Comparison of ENCODE assay signal across 8 mouse cellular contexts in genomic region chr5:141243253-141243965, GRCm38 (mm10). TPM values are rescaled to one million over a fixed set of nuclear protein-coding genes. Genes with fewer than 3 reads are reported as not detected.
DNase-seq lines count a peak whose midpoint lies in the region; ATAC-seq and TF ChIP-seq lines count a peak whose summit lies in the region.

No protein-coding gene starts in this region.

- intact Hi-C loops in gastrocnemius, postnatal 14 days (cut with DNase I; ENCODE audit: low total_unique reads) = no loop called here
- intact Hi-C loops in left cerebral cortex, postnatal 36 days (cut with DNase I) = loop anchor here (5.0 kb wide), 1 partner anchor 1074 kb away; no protein-coding TSS in a partner anchor

- peak; percentile 8 for DNase-seq in gastrocnemius, postnatal 14 days
- DNase-seq in gastrocnemius, adult 18-20 months (ENCODE audit: low spot score) = no peak
- DNase-seq in ES-CJ7 (ENCODE audit: low read depth, low spot score) = peak; percentile 20
- DNase-seq in left cerebral cortex, postnatal 36 days (ENCODE audit: low spot score in 2 of 2) = no peak
- DNase-seq in thymus, postnatal 10 days (ENCODE audit: low spot score in 2 of 2) = no peak

- H3K9me3 ChIP-seq in intestine, embryonic 15.5 days = no peaks in the 10 kb centered on the region
- no peaks in the 10 kb centered on the region for H3K9me3 ChIP-seq in midbrain, embryonic 12.5 days

- no peak overlapping the region for H3K27ac ChIP-seq in embryonic fibroblast, embryonic 13.5 days (ENCODE audit: insufficient read depth, low read length)
- no peak overlapping the region for H3K27ac ChIP-seq in intestine, embryonic 15.5 days
- H3K27ac ChIP-seq in midbrain, embryonic 12.5 days (replicated peaks) = no peak overlapping the region

- peaks cover 25% of the 10 kb centered on the region for H3K27me3 ChIP-seq in intestine, embryonic 15.5 days (replicated peaks)
- H3K27me3 ChIP-seq in midbrain, embryonic 12.5 days = peaks cover 65% of the 10 kb centered on the region

- H3K4me3 ChIP-seq in embryonic fibroblast, embryonic 13.5 days (ENCODE audit: insufficient read depth, low read length) = peak overlapping the region; percentile 58
- peak overlapping the region; percentile 65 for H3K4me3 ChIP-seq in intestine, embryonic 15.5 days (replicated peaks)
- H3K4me3 ChIP-seq in midbrain, embryonic 12.5 days = peak overlapping the region; percentile 76

- no peak for TF ChIP-seq POLR2A in embryonic fibroblast, embryonic 13.5 days (IDR thresholded peaks at IDR 0.05; ENCODE audit: low read depth, low read length)

- H3K4me1 ChIP-seq in embryonic fibroblast, embryonic 13.5 days (ENCODE audit: control insufficient read depth, insufficient read depth, low read length) = peaks cover 8% of the 10 kb centered on the region; the same call in 1 of the 2 replicates
- peaks cover 25% of the 10 kb centered on the region for H3K4me1 ChIP-seq in intestine, embryonic 15.5 days (replicated peaks)
- peaks cover 34% of the 10 kb centered on the region for H3K4me1 ChIP-seq in midbrain, embryonic 12.5 days

- TF ChIP-seq CTCF in embryonic fibroblast, embryonic 13.5 days (IDR thresholded peaks at IDR 0.05; ENCODE audit: borderline replicate concordance, insufficient read depth, low read length) = no peak

- 2% methylated on average over 33 of the region's 33 CpGs for WGBS in intestine, embryonic 15.5 days
- 4% methylated on average over 33 of the region's 33 CpGs for WGBS in midbrain, embryonic 12.5 days

- H3K4me2 ChIP-seq in intestine, embryonic 15.5 days (replicated peaks) = peak overlapping the region; percentile 80
- H3K4me2 ChIP-seq in midbrain, embryonic 12.5 days (replicated peaks) = peak overlapping the region; percentile 98

- ATAC-seq in intestine, embryonic 15.5 days = no peak
- no peak for ATAC-seq in midbrain, embryonic 12.5 days (ENCODE audit: low FRiP score, low read depth)

- no peaks in the 10 kb centered on the region for H3K36me3 ChIP-seq in intestine, embryonic 15.5 days
- no peaks in the 10 kb centered on the region for H3K36me3 ChIP-seq in midbrain, embryonic 12.5 days

- H3K9ac ChIP-seq in intestine, embryonic 15.5 days = peak overlapping the region; percentile 24
- no peak overlapping the region for H3K9ac ChIP-seq in midbrain, embryonic 12.5 days (replicated peaks)

RNA-seq across cellular contexts. Expression of gene Sdk1, which starts 2.1 kb away (rescaled TPM):
- total RNA-seq in gastrocnemius, postnatal 14 days (2021) = 1 to 10 TPM; 2.7 to 3.8 TPM
- 1 to 10 TPM in 1 of 2 experiments, under 1 TPM in 1; 0.89 to 1.2 TPM for total RNA-seq in gastrocnemius, adult 18-20 months (2021)
- polyA plus RNA-seq in embryonic fibroblast, embryonic 13.5 days (2011; ENCODE audit: insufficient read length, low read depth, missing spikeins) = 5.0 and 6.7 TPM in 2 replicates
- polyA plus RNA-seq in intestine, embryonic 15.5 days (2015; fragmentation: Nextera tagmentation; extraction: Ambion mirVana) = 2.5 and 2.7 TPM in 2 replicates
- polyA plus RNA-seq in midbrain, embryonic 12.5 days (2016; fragmentation: Nextera tagmentation; extraction: Ambion mirVana) = 1.4 and 1.7 TPM in 2 replicates
- total RNA-seq in left cerebral cortex, postnatal 36 days (2021) = 10 to 100 TPM; 12.5 to 16.0 TPM

Comparison
In these comparisons a context has a peak if more than half of its experiments do, and no peak if none do; other contexts are left out.
1. DNase-seq: peak in gastrocnemius, postnatal 14 days (single experiment) and ES-CJ7 (single experiment); none in gastrocnemius, adult 18-20 months (single experiment), left cerebral cortex, postnatal 36 days (0 of 2) and thymus, postnatal 10 days (0 of 2).
2. Peak in every context shown above with its lines, with median percentiles within 50 percentile points of each other: H3K4me3 ChIP-seq.